Mouse (Mus musculus): Measurements from ENCODE around the gene Chl1. TPM values are rescaled to one million over a fixed set of nuclear protein-coding genes. Genes with fewer than 3 reads are reported as not detected.

Chl1 gene
- polyA plus RNA-seq, 1 experiment from 2014 or later, result 0.97 TPM

GRCm38 (mm10) chr6:103512911-103513321, 2.5 kb downstream of the Chl1 start:
- WGBS, result 52% methylated on average over 6 of the region's 6 CpGs
- H3K4me1 ChIP-seq (replicated peaks), result peaks cover 20% of the 10 kb centered on the region
- H3K9ac ChIP-seq (replicated peaks), result no peak overlapping the region
- H3K36me3 ChIP-seq, result no peaks in the 10 kb centered on the region
- ATAC-seq (ENCODE audit: insufficient number of reproducible peaks, insufficient read depth, low FRiP score, low TSS enrichment, low read depth), result no peak
- H3K4me3 ChIP-seq (replicated peaks), result no peak overlapping the region
- H3K27ac ChIP-seq, result no peak overlapping the region
- no peaks in the 10 kb centered on the region for H3K9me3 ChIP-seq
- no peak overlapping the region for H3K4me2 ChIP-seq
- H3K27me3 ChIP-seq, result peaks cover 54% of the 10 kb centered on the region

- no peak overlapping the region for H3K27ac ChIP-seq
- H3K27me3 ChIP-seq, result peaks cover 48% of the 10 kb centered on the region
- H3K9me3 ChIP-seq, result no peaks in the 10 kb centered on the region
- no peak for ATAC-seq (ENCODE audit: insufficient number of reproducible peaks, insufficient read depth, low FRiP score, low TSS enrichment, low read depth)
- no peak overlapping the region for H3K4me3 ChIP-seq (replicated peaks)
- no peak overlapping the region for H3K4me2 ChIP-seq
- peaks cover 20% of the 10 kb centered on the region for H3K4me1 ChIP-seq (replicated peaks)
- H3K36me3 ChIP-seq, result no peaks in the 10 kb centered on the region
- 68% methylated on average over 8 of the region's 8 CpGs for WGBS
- no peak overlapping the region for H3K9ac ChIP-seq (replicated peaks)
These were observed 3.3 kb downstream of the Chl1 start for GRCm38 (mm10) chr6:103513621-103514241.

GRCm38 (mm10) chr6:103514346-103514745, 4.0 kb downstream of the Chl1 start:
- no peaks in the 10 kb centered on the region for H3K36me3 ChIP-seq
- 45% methylated on average over 1 of the region's 1 CpGs for WGBS
- H3K4me2 ChIP-seq, result no peak overlapping the region
- no peak overlapping the region for H3K9ac ChIP-seq (replicated peaks)
- H3K4me1 ChIP-seq (replicated peaks), result peaks cover 20% of the 10 kb centered on the region
- H3K27ac ChIP-seq, result no peak overlapping the region
- no peaks in the 10 kb centered on the region for H3K9me3 ChIP-seq
- no peak overlapping the region for H3K4me3 ChIP-seq (replicated peaks)
- ATAC-seq (ENCODE audit: insufficient number of reproducible peaks, insufficient read depth, low FRiP score, low TSS enrichment, low read depth), result no peak
- peaks cover 47% of the 10 kb centered on the region for H3K27me3 ChIP-seq

- peaks cover 43% of the 10 kb centered on the region for H3K27me3 ChIP-seq
- peaks cover 20% of the 10 kb centered on the region for H3K4me1 ChIP-seq (replicated peaks)
- no peak overlapping the region for H3K9ac ChIP-seq (replicated peaks)
- no peak for ATAC-seq (ENCODE audit: insufficient number of reproducible peaks, insufficient read depth, low FRiP score, low TSS enrichment, low read depth)
- H3K4me3 ChIP-seq (replicated peaks), result no peak overlapping the region
- H3K36me3 ChIP-seq, result no peaks in the 10 kb centered on the region
- H3K9me3 ChIP-seq, result no peaks in the 10 kb centered on the region
- no peak overlapping the region for H3K27ac ChIP-seq
- 86% methylated on average over 1 of the region's 1 CpGs for WGBS
- H3K4me2 ChIP-seq, result no peak overlapping the region
These were observed 4.4 kb downstream of the Chl1 start for GRCm38 (mm10) chr6:103514756-103515155.

- WGBS, result 83% methylated on average over 2 of the region's 2 CpGs
- H3K9ac ChIP-seq (replicated peaks), result no peak overlapping the region
These were observed 9.2 kb downstream of the Chl1 start for GRCm38 (mm10) chr6:103519596-103519995.

GRCm38 (mm10) chr6:103525326-103526024, 15.1 kb downstream of the Chl1 start:
- no peaks in the 10 kb centered on the region for H3K4me1 ChIP-seq (replicated peaks)
- no peak for ATAC-seq (ENCODE audit: insufficient number of reproducible peaks, insufficient read depth, low FRiP score, low TSS enrichment, low read depth)
- H3K36me3 ChIP-seq, result no peaks in the 10 kb centered on the region
- H3K9ac ChIP-seq (replicated peaks), result no peak overlapping the region
- H3K4me3 ChIP-seq (replicated peaks), result no peak overlapping the region
- 84% methylated on average over 2 of the region's 2 CpGs for WGBS
- H3K27ac ChIP-seq, result no peak overlapping the region
- H3K9me3 ChIP-seq, result no peaks in the 10 kb centered on the region
- H3K4me2 ChIP-seq, result no peak overlapping the region
- no peaks in the 10 kb centered on the region for H3K27me3 ChIP-seq

More at GRCm38 (mm10) chr6:103519596-103519995, 9.2 kb downstream of the Chl1 start:
- no peak overlapping the region for H3K4me2 ChIP-seq
- H3K9me3 ChIP-seq, result no peaks in the 10 kb centered on the region
- peaks cover 3% of the 10 kb centered on the region for H3K27me3 ChIP-seq
- no peak for ATAC-seq (ENCODE audit: insufficient number of reproducible peaks, insufficient read depth, low FRiP score, low TSS enrichment, low read depth)
- H3K27ac ChIP-seq, result no peak overlapping the region
- H3K4me1 ChIP-seq (replicated peaks), result no peaks in the 10 kb centered on the region
- H3K4me3 ChIP-seq (replicated peaks), result no peak overlapping the region
- H3K36me3 ChIP-seq, result no peaks in the 10 kb centered on the region

GRCm38 (mm10) chr6:103526945-103527777, 16.8 kb downstream of the Chl1 start:
- 79% methylated on average over 8 of the region's 8 CpGs for WGBS

GRCm38 (mm10) chr6:103533048-103533447, 22.7 kb downstream of the Chl1 start:
- no peak for ATAC-seq (ENCODE audit: insufficient number of reproducible peaks, insufficient read depth, low FRiP score, low TSS enrichment, low read depth)
- no peak overlapping the region for H3K4me2 ChIP-seq
- no peaks in the 10 kb centered on the region for H3K9me3 ChIP-seq
- H3K4me3 ChIP-seq (replicated peaks), result no peak overlapping the region
- H3K4me1 ChIP-seq (replicated peaks), result no peaks in the 10 kb centered on the region
- H3K9ac ChIP-seq (replicated peaks), result no peak overlapping the region
- H3K27ac ChIP-seq, result no peak overlapping the region
- no peaks in the 10 kb centered on the region for H3K27me3 ChIP-seq
- H3K36me3 ChIP-seq, result no peaks in the 10 kb centered on the region

More at GRCm38 (mm10) chr6:103526945-103527777, 16.8 kb downstream of the Chl1 start:
- no peaks in the 10 kb centered on the region for H3K27me3 ChIP-seq
- H3K36me3 ChIP-seq, result no peaks in the 10 kb centered on the region
- no peak for ATAC-seq (ENCODE audit: insufficient number of reproducible peaks, insufficient read depth, low FRiP score, low TSS enrichment, low read depth)
- no peak overlapping the region for H3K9ac ChIP-seq (replicated peaks)
- no peaks in the 10 kb centered on the region for H3K9me3 ChIP-seq
- no peak overlapping the region for H3K27ac ChIP-seq
- H3K4me3 ChIP-seq (replicated peaks), result no peak overlapping the region
- no peak overlapping the region for H3K4me2 ChIP-seq
- no peaks in the 10 kb centered on the region for H3K4me1 ChIP-seq (replicated peaks)

- no peak overlapping the region for H3K4me2 ChIP-seq
- no peaks in the 10 kb centered on the region for H3K36me3 ChIP-seq
- H3K4me1 ChIP-seq (replicated peaks), result no peaks in the 10 kb centered on the region
- no peaks in the 10 kb centered on the region for H3K27me3 ChIP-seq
- no peaks in the 10 kb centered on the region for H3K9me3 ChIP-seq
- H3K9ac ChIP-seq (replicated peaks), result no peak overlapping the region
- WGBS, result 90% methylated on average over 2 of the region's 2 CpGs
- no peak overlapping the region for H3K4me3 ChIP-seq (replicated peaks)
- ATAC-seq (ENCODE audit: insufficient number of reproducible peaks, insufficient read depth, low FRiP score, low TSS enrichment, low read depth), result no peak
- no peak overlapping the region for H3K27ac ChIP-seq
These were observed 23.6 kb downstream of the Chl1 start for GRCm38 (mm10) chr6:103534027-103534426.

GRCm38 (mm10) chr6:103542576-103542975, 32.2 kb downstream of the Chl1 start:
- H3K36me3 ChIP-seq, result no peaks in the 10 kb centered on the region
- no peak overlapping the region for H3K27ac ChIP-seq
- WGBS, result 57% methylated on average over 2 of the region's 2 CpGs
- H3K9ac ChIP-seq (replicated peaks), result no peak overlapping the region
- H3K27me3 ChIP-seq, result no peaks in the 10 kb centered on the region
- H3K4me2 ChIP-seq, result no peak overlapping the region
- no peaks in the 10 kb centered on the region for H3K4me1 ChIP-seq (replicated peaks)
- no peak for ATAC-seq (ENCODE audit: insufficient number of reproducible peaks, insufficient read depth, low FRiP score, low TSS enrichment, low read depth)
- H3K4me3 ChIP-seq (replicated peaks), result no peak overlapping the region
- no peaks in the 10 kb centered on the region for H3K9me3 ChIP-seq

- Histone ChIP-seq H3K27ac (no peak overlapping the region), H3K4me3 (replicated peaks) (no peak overlapping the region), H3K9me3 (no peaks in the 10 kb centered on the region), H3K4me1 (replicated peaks) (no peaks in the 10 kb centered on the region), H3K4me2 (no peak overlapping the region), H3K9ac (replicated peaks) (no peak overlapping the region), H3K36me3 (no peaks in the 10 kb centered on the region), H3K27me3 (no peaks in the 10 kb centered on the region)
- WGBS, result 13% methylated on average over 1 of the region's 1 CpGs
- ATAC-seq (ENCODE audit: insufficient number of reproducible peaks, insufficient read depth, low FRiP score, low TSS enrichment, low read depth), result no peak
These were observed 33.4 kb downstream of the Chl1 start for GRCm38 (mm10) chr6:103543753-103544152.
